Mouse (Mus musculus) embryo, embryonic 9.5 days (tissue): ENCODE results near the gene Rnf40.

Experiments used
- DNase-seq: peaks from one replicate; pipeline ENCODE4 v3.0.0-alpha.2; 2017; ENCODE audit errors: extremely low spot score

Gene Rnf40

DNA sequence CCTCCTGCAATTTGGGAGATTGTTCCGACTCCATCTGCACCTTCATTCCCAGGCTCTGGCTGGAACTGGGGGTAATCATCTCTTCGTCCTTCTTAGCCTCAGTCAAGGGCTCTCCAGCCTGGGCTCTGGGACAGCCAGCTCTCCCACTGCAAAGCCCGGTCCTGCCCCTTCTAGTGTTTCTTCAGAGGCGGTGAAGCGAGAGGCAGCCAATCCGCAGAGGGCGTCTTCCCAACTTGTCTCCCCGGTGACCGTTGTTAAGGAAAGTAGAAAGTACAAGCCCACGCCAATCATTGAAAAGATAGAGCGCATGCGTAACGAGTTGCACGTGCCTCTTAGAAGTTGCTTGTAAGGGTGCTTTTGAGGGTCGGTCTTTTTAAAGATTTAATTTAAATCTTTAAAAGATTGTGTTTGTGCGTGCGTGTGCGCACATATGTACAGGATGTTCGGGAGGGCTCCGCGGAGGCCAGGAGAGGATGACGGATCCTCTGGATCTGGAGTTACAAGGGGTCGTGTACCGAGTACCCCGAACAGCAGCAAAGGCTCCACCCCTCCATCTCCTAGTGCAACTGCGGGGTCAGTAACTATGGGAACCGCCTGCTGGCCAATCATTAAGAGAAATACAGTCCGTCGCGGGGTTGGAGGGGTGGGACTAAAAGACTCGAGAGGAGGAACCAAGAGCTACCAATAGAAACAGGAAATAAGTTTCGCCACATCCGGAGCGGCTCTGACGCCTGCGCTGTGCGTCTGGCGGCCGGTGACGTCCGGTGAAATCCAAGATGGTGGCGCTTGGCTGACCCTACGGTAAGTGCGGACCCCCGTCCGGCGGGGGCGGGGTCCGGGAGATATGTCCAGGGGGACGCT lies at the start of gene Rnf40, which contains the start of gene Ccdc189:
Gene Rnf40, plus strand, starts transcription at position 757 of the 861 bp plus-strand sequence.
Gene Ccdc189, minus strand, starts transcription at position 585 of the 861 bp plus-strand sequence.
- peak; percentile 94 for DNase-seq

- no peak for DNase-seq
Observed at GRCm38 (mm10) chr7:127541671-127542070, 46.9 kb upstream of the Rnf40 start.

- DNase-seq: no peak
Observed at GRCm38 (mm10) chr7:127549116-127549835, 39.3 kb upstream of the Rnf40 start.

DNA sequence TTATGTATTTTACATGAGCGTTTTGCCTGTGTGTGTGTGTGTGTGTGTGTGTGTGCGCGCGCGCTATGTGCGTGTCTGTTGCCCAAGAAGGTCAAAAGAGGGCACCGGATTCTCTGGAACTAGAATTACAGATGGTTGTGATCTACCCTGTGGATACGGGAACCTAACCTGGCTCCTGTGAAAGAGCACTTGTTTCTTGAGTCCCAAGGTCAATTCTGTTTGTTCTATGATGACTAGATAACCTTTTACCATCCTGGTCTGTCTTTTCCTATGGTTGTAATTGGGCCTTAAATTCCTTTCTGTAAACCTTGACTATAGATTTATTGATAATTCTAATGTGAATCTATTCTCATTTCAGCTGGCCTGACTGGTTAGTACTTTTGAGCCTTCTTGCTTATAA lies 37.0 kb upstream of the Rnf40 start:
- DNase-seq: no peak

GRCm38 (mm10) chr7:127560580-127560979 lies 28.0 kb upstream of the Rnf40 start:
- no peak for DNase-seq

- no peak for DNase-seq
Observed at GRCm38 (mm10) chr7:127561340-127561858, 27.2 kb upstream of the Rnf40 start, which contains the start of gene Tmem265. Gene Tmem265, plus strand, starts transcription at chr7:127561390.

DNA sequence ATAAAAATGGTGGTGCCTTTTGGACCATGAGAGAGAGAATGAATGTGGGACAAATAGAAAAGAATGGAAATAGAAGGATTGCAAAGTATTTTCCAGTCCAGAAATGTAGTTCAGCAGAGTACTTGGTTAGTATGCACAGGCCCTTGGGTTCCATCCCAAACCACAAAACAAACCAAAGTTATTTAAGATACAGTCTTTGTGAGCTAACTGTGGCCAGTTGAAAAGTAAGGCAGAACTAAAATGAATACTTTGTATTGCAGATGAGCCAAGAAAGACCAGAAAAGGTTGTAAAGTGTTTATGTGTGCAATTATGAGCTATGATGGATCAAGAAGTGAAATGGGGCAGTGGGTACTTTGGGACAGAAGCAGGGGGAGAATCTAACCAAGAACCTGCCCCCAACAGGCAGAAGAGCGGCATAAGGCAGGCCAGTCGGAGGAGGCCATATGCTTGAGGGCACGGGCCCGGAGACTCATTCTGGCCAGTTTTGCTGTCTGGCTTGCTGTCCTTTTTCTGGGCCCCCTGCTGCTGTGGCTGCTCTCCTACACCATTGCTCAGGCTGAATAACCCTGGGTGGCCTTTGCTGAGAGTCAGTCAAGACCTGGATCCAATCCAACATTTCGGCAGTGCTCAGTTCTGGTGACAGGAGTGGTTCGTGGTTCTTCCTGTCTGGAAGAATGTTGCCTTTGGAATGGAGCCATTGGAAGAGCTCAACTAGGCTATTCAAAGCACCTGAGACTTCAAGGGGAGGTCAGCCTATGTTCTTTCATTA lies 24.0 kb upstream of the Rnf40 start:
- DNase-seq: no peak

DNA sequence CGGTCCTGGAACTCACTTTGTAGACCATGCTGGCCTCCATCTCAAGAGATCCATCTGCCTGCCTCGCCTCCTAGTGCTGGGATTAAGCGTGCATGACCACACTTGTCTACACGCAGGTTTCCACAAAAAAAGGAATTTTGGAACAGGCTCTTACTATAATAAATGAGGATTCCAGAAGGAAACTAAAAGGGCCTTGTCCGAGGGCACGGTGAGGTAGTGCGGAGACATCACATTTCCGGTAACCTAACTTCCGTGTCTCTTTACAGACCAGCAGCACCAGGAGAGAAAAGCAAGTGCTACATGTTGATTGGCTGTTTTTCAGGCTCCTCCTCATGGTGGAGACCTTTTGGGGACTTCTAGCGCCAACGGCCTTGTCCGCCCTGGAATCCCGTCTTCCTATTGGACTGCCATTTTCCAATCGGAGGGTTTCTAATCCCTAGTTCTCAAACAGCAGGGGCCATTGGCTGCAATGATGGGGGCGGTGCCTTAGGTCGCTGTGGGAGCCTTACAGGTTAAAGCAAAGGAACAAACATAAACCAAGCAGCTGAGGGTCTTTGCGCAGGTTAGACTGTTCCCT lies 15.6 kb upstream of the Rnf40 start, which contains the start of gene Phkg2:
Gene Phkg2, plus strand, starts transcription at position 446 of the 577 bp plus-strand sequence.
- peak; percentile 90 for DNase-seq

DNA sequence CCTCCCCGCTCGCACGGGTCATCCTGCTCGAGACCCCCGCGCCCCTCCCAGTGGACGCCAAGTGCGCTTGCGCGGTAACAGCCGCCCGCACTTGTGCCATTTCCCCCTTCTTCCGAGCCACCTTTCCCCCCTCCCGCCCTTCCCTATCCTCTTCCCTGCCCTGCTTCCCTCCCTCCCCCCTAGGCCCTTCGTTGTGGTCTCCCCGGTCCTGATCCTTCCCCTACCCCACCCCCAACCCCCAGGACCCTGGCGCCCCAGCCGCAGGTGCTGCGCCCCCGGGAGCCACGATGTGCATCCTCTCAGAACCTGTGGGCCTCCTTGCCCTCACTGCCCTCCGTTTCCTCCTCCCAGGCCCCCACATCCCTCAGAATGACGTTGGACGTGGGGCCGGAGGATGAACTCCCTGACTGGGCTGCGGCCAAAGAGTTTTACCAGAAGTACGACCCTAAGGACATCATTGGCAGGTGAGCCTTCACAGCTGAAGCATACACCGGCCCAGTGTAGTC lies 15.0 kb upstream of the Rnf40 start:
- DNase-seq: no peak

- no peak for DNase-seq
Observed at GRCm38 (mm10) chr7:127574115-127574514, 14.5 kb upstream of the Rnf40 start.

DNA sequence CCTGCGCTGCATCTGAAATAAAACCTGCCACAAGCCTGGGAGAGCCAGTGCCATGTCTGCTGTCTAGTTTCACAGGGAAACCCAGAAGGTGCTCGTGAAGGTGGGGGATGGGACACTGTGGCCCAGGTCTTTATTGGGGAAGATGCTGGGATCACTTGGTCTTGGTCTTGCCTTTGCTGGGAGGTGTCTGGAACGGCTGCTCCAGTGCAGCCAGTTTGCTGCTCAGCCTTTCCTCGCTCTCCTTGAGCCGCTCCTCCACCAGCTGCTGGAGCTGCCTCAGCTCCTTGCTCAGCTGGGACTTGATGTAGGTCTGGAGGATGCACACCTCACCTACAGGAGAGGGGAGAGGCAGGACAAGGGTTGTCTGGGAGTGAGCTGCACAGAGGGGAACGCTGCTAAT lies 5.3 kb upstream of the Rnf40 start:
- DNase-seq: no peak

GRCm38 (mm10) chr7:127585031-127585430 lies 3.5 kb upstream of the Rnf40 start:
- no peak for DNase-seq

DNA sequence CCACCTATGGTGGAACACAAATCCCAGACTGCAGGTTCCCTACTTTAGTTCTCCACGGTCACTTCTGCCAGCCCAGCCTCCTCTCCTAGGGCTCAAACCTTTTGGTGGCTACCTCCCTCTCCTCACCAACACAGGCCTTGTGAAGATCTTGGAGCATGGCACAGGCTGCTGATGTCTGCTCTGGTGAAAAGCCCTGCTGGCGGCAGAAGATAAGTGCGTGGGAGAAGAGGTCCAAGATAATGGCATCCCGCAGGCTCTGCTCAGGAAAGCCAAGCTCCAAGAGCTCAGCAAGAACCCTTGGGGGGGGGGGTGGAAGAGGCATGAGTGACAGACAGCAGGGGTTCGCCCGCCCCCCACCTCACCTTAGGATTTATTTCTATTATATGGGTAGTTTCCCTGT lies 2.4 kb upstream of the Rnf40 start:
- no peak for DNase-seq

DNA sequence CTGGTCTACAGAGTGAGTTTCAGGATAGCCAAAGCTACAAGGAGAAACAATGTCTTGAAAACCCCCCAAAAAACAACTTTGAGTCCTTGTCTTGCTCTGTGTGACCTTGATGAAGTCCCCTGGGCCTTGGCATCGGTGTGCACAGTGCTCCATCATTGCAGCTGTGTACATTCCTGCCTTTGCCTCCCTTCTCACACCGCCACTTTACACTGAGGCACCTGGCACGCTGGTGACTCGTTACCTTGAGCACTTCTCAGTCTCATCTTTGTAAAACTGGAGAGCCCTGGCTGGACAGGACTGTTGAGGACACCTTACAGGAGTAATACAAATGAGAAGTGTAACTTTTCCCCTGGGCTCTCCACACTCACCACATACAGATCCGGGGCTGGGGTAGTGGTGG lies 1.4 kb upstream of the Rnf40 start:
- DNase-seq: no peak

DNA sequence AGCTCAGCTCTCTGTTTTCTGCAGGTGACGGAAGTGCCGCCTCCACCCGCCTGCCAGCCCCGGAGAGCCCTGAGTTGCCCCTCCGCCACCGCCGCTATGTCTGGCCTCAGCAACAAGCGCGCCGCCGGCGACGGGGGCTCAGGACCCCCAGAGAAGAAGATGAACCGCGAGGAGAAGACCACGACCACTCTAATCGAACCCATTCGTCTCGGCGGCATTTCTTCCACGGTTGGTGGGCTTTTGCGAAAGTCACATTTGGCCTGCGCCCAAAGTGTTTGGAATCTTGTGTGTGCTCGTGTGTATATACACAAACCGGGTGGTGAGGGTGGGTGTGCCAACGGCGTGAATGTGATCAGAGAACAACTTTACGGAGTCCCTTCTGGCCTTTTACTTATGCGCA lies 334 bp downstream of the Rnf40 start:
- no peak for DNase-seq

DNA sequence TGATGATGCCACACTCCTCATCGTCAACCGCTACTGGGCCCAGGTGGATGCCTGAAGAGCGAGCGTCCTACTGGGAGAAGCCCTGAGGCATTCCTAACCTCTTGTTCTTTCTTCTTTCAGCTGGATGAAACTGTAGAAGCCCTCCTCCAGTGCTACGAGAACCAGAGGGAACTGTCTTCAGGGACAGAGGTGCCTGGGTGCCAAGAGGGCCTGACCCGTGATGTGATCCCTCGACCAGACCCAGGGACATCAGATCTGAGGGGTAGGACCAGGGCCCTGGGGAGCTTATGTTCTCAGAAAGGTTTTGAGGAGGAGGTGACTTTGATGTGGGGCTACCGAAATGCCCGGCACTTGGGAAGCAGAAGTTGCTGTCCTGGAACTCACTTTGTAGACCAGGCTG lies 1.1 kb downstream of the Rnf40 start:
- no peak for DNase-seq

GRCm38 (mm10) chr7:127591108-127591507 lies 2.5 kb downstream of the Rnf40 start:
- DNase-seq: no peak

GRCm38 (mm10) chr7:127592575-127592974 lies 4.0 kb downstream of the Rnf40 start:
- DNase-seq: no peak

DNA sequence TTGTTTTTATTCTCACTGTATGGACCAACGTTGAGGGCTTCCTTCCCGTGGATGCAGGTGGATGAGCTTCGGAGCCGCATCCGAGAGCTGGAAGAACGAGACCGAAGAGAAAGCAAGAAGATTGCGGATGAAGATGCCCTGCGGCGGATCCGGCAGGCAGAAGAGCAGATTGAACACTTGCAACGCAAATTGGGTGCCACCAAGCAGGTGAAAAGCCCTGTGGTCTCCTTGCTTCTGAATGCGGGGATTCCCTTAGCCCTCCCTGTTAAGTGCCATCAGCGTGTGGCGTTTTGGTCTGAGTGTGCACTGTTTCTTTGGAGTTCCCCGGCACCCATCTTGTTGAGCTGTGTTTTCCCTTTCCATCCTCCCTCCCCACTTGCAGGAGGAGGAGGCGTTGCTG lies 8.2 kb downstream of the Rnf40 start:
- DNase-seq: no peak

GRCm38 (mm10) chr7:127600612-127601011 lies 12.0 kb downstream of the Rnf40 start:
- DNase-seq: no peak

GRCm38 (mm10) chr7:127601735-127602134 lies 13.2 kb downstream of the Rnf40 start:
- no peak for DNase-seq
